ENCODE assay signal across 20 mouse cellular contexts in genomic region chr12:34660027-34660426, GRCm38 (mm10).
"Had no signal": no experiment of that assay in that cellular context is flagged by ENCODE, and none has a peak within 500 bp of the region (broad histone marks: within the 10 kb centered on the region; RNA-seq: fewer than 3 reads in every experiment).

No protein-coding gene starts in this region.

- ATAC-seq: liver, embryonic 12.5 days; midbrain, embryonic 16.5 days had no signal

- H3K9me3 ChIP-seq: liver, embryonic 12.5 days; megakaryocyte, embryonic 14.5 days; midbrain, embryonic 10.5 days; midbrain, embryonic 12.5 days; neural tube, embryonic 12.5 days had no signal

- H3K4me1 ChIP-seq: liver, embryonic 12.5 days; midbrain, embryonic 12.5 days had no signal

- H3K27me3 ChIP-seq: liver, embryonic 12.5 days; megakaryocyte, embryonic 14.5 days; midbrain, embryonic 12.5 days; neural tube, embryonic 12.5 days had no signal

- DNase-seq: lung, adult 18-20 months; lung, embryonic 14.5 days; lung, postnatal 14 days; lung, postnatal 36 days; midbrain, embryonic 14.5 days; right cerebral cortex, adult 18-20 months; right cerebral cortex, postnatal 25 days; right cerebral cortex, postnatal 4 days; spleen, adult 18-20 months; thymus, adult 18-20 months; thymus, postnatal 25 days had no signal

- H3K9ac ChIP-seq: liver, embryonic 12.5 days; liver, embryonic 14.5 days; lung, embryonic 14.5 days; midbrain, embryonic 12.5 days; neural tube, embryonic 12.5 days had no signal

- H3K4me2 ChIP-seq: liver, embryonic 12.5 days; lung, embryonic 14.5 days; midbrain, embryonic 12.5 days; neural tube, embryonic 12.5 days had no signal

- H3K36me3 ChIP-seq: liver, embryonic 12.5 days; midbrain, embryonic 10.5 days; midbrain, embryonic 12.5 days; neural tube, embryonic 12.5 days had no signal

- H3K4me3 ChIP-seq: liver, embryonic 12.5 days; megakaryocyte, embryonic 14.5 days; midbrain, embryonic 10.5 days; midbrain, embryonic 12.5 days; myocyte; neural tube, embryonic 12.5 days had no signal

- H3K27ac ChIP-seq: liver, embryonic 12.5 days; liver, embryonic 14.5 days; macrophage; midbrain, embryonic 10.5 days; midbrain, embryonic 12.5 days; neural tube, embryonic 12.5 days had no signal
